Mouse (Mus musculus) midbrain, postnatal 0 days (tissue): ENCODE results near the gene Angel2. TPM values are rescaled to one million over a fixed set of nuclear protein-coding genes. Genes with fewer than 3 reads are reported as not detected.

ENCODE experiments used
- ATAC-seq: fragments of 200-750 bp; cut with Nextera tagmentation; 2 replicates; pipeline ENCODE4 v1.8.0; 2017; ENCODE audit warnings: moderate number of reproducible peaks, mild to moderate bottlenecking, moderate TSS enrichment, moderate library complexity; ENCODE audit not compliant: low FRiP score
- DNase-seq: peaks from one replicate; pipeline ENCODE4 v3.0.0-alpha.2; 2015; ENCODE audit warnings: low spot score
- H3K27ac ChIP-seq: fragments of 300-500 bp; sonication (generic); 2 replicates; pipeline ENCODE4 v1.5.1; 2014; ENCODE audit warnings: low read depth, mild to moderate bottlenecking, low read length, mixed read lengths
- H3K27me3 ChIP-seq: fragments of 300-500 bp; sonication (generic); 2 replicates; pipeline ENCODE4 v1.6.1; 2014; ENCODE audit warnings: low read length, control low read depth, mixed read lengths; ENCODE audit not compliant: insufficient read depth
- H3K36me3 ChIP-seq: fragments of 300-500 bp; sonication (generic); 2 replicates; pipeline ENCODE4 v1.6.1; 2014; ENCODE audit warnings: low read length, control low read depth, mixed read lengths; ENCODE audit not compliant: insufficient read depth
- H3K4me1 ChIP-seq: fragments of 300-500 bp; sonication (generic); 2 replicates; pipeline ENCODE4 v1.6.1; 2014; ENCODE audit warnings: mild to moderate bottlenecking, control low read depth, antibody characterized with exemption, low read length, mixed read lengths; ENCODE audit not compliant: insufficient read depth
- H3K4me2 ChIP-seq: fragments of 300-500 bp; sonication (generic); 2 replicates; pipeline ENCODE4 v1.6.1; 2014; ENCODE audit warnings: low read depth, mild to moderate bottlenecking, low read length, mixed read lengths; ENCODE audit not compliant: poor library complexity, severe bottlenecking
- H3K4me3 ChIP-seq: fragments of 300-500 bp; sonication (generic); 2 replicates; pipeline ENCODE4 v1.5.1; 2014; ENCODE audit warnings: low read depth, mild to moderate bottlenecking, low read length, moderate library complexity
- H3K9ac ChIP-seq: fragments of 300-500 bp; sonication (generic); replicated peaks from 2 replicates; pipeline ENCODE4 v1.6.1; 2014; ENCODE audit warnings: mild to moderate bottlenecking, low read length, moderate library complexity, mixed read lengths; ENCODE audit not compliant: poor library complexity, severe bottlenecking
- H3K9me3 ChIP-seq: fragments of 300-500 bp; sonication (generic); 2 replicates; pipeline ENCODE4 v1.6.1; 2016; ENCODE audit warnings: low read length, control low read depth
- CTCF ChIP-seq: IDR thresholded peaks from 2 replicates; pipeline ENCODE4 v1.5.1; 2016; ENCODE audit warnings: antibody characterized with exemption, mild to moderate bottlenecking
- WGBS: fragments of 180-500 bp; shearing (Covaris S2); extraction: QIAGEN DNeasy Blood & Tissue Kit; methylation state at CpG from one replicate; pipeline ENCODE4 v1.1.7; 2014; 5-methylcytosine and 5-hydroxymethylcytosine counted together
- polyA plus RNA-seq: library from polyadenylated mRNA; unstranded; fragments of >200 nt; fragmentation: Nextera tagmentation; extraction: Ambion mirVana; gene quantifications from 2 replicates; pipeline ENCODE4 v1.2.1, GENCODE M21; 2015
- total RNA-seq: library from RNA; depleted of rRNA; stranded (reverse); fragments of >200 nt; gene quantifications from 2 replicates; pipeline ENCODE4 v1.2.3, GENCODE M21; 2014

The Angel2 gene
- total and polyA plus RNA-seq, 2 experiments from 2014 or later: 31.4 to 41.6 TPM

- H3K27me3 ChIP-seq: no peaks in the 10 kb centered on the region
- ATAC-seq: no peak
- WGBS: 94% methylated on average over 6 of the region's 6 CpGs
Measured at GRCm38 (mm10) chr1:190930181-190930580, 5.3 kb downstream of the Angel2 start.

GRCm38 (mm10) chr1:190939803-190940202 lies 14.9 kb downstream of the Angel2 start:
- WGBS: 87% methylated on average over 7 of the region's 7 CpGs
- peaks cover 51% of the 10 kb centered on the region for H3K36me3 ChIP-seq
- H3K4me3 ChIP-seq: no peak overlapping the region
- no peak for DNase-seq
- no peak overlapping the region for H3K4me2 ChIP-seq
- no peak overlapping the region for H3K27ac ChIP-seq
- H3K27me3 ChIP-seq: no peaks in the 10 kb centered on the region
- TF ChIP-seq CTCF: no peak
- no peaks in the 10 kb centered on the region for H3K4me1 ChIP-seq
- no peaks in the 10 kb centered on the region for H3K9me3 ChIP-seq
- no peak for ATAC-seq
- no peak overlapping the region for H3K9ac ChIP-seq

More at GRCm38 (mm10) chr1:190930181-190930580, 5.3 kb downstream of the Angel2 start:
- no peak overlapping the region for H3K27ac ChIP-seq
- peaks cover 4% of the 10 kb centered on the region; the same call in 1 of the 2 replicates for H3K4me1 ChIP-seq
- no peak overlapping the region for H3K4me3 ChIP-seq
- no peaks in the 10 kb centered on the region for H3K9me3 ChIP-seq
- TF ChIP-seq CTCF: no peak
- no peak for DNase-seq
- H3K9ac ChIP-seq: no peak overlapping the region
- peaks cover 14% of the 10 kb centered on the region for H3K36me3 ChIP-seq
- H3K4me2 ChIP-seq: no peak overlapping the region

GRCm38 (mm10) chr1:190944109-190944760 lies 19.3 kb downstream of the Angel2 start:
- peak; percentile 84 for DNase-seq
- no peak overlapping the region for H3K4me3 ChIP-seq
- no peaks in the 10 kb centered on the region for H3K27me3 ChIP-seq
- no peak overlapping the region for H3K9ac ChIP-seq
- peaks cover 69% of the 10 kb centered on the region for H3K36me3 ChIP-seq
- no peak overlapping the region for H3K27ac ChIP-seq
- peak; percentile 87 for TF ChIP-seq CTCF
- ATAC-seq: peak; percentile 71
- H3K4me2 ChIP-seq: no peak overlapping the region
- 49% methylated on average over 6 of the region's 6 CpGs for WGBS
- no peaks in the 10 kb centered on the region for H3K9me3 ChIP-seq
- H3K4me1 ChIP-seq: no peaks in the 10 kb centered on the region

- WGBS: 72% methylated on average over 5 of the region's 5 CpGs
- Histone ChIP-seq H3K4me3 (no peak overlapping the region), H3K9me3 (no peaks in the 10 kb centered on the region), H3K4me2 (no peak overlapping the region), H3K36me3 (peaks cover 60% of the 10 kb centered on the region), H3K27me3 (no peaks in the 10 kb centered on the region), H3K27ac (no peak overlapping the region), H3K4me1 (no peaks in the 10 kb centered on the region), H3K9ac (no peak overlapping the region)
- ATAC-seq: no peak
- DNase-seq: peak; percentile 26
- no peak for TF ChIP-seq CTCF
Measured at GRCm38 (mm10) chr1:190947986-190948385, 23.1 kb downstream of the Angel2 start.

GRCm38 (mm10) chr1:190948439-190948838 lies 23.5 kb downstream of the Angel2 start:
- Histone ChIP-seq H3K4me2 (no peak overlapping the region), H3K27ac (no peak overlapping the region), H3K36me3 (peaks cover 60% of the 10 kb centered on the region), H3K9me3 (no peaks in the 10 kb centered on the region), H3K9ac (no peak overlapping the region), H3K4me3 (no peak overlapping the region), H3K4me1 (no peaks in the 10 kb centered on the region), H3K27me3 (no peaks in the 10 kb centered on the region)
- TF ChIP-seq CTCF: no peak
- DNase-seq (peak; percentile 54), ATAC-seq (no peak)
- 83% methylated on average over 7 of the region's 7 CpGs for WGBS

GRCm38 (mm10) chr1:190948846-190949245 lies 23.9 kb downstream of the Angel2 start:
- Histone ChIP-seq H3K4me3 (no peak overlapping the region), H3K36me3 (peaks cover 62% of the 10 kb centered on the region), H3K4me1 (no peaks in the 10 kb centered on the region), H3K27me3 (no peaks in the 10 kb centered on the region), H3K4me2 (no peak overlapping the region), H3K9ac (no peak overlapping the region), H3K27ac (no peak overlapping the region), H3K9me3 (no peaks in the 10 kb centered on the region)
- ATAC-seq (no peak), DNase-seq (peak; percentile 66)
- TF ChIP-seq CTCF: no peak
- WGBS: 85% methylated on average over 17 of the region's 17 CpGs
